Mouse (Mus musculus) kidney, embryonic 16.5 days (tissue): ENCODE results near the gene Zfr. TPM values are rescaled to one million over a fixed set of nuclear protein-coding genes. Genes with fewer than 3 reads are reported as not detected.

Experiments
- ATAC-seq: fragments of 200-750 bp; cut with Nextera tagmentation; 2 replicates; pipeline ENCODE4 v1.8.0; 2017; ENCODE audit warnings: moderate TSS enrichment; ENCODE audit not compliant: low FRiP score, low TSS enrichment
- H3K27ac ChIP-seq: fragments of 300-500 bp; sonication (generic); 2 replicates; pipeline ENCODE4 v1.5.1; 2014; ENCODE audit warnings: low read length
- H3K27me3 ChIP-seq: fragments of 300-500 bp; sonication (generic); 2 replicates; pipeline ENCODE4 v1.6.1; 2014; ENCODE audit warnings: low read length, control low read depth, mixed read lengths; ENCODE audit not compliant: insufficient read depth
- H3K36me3 ChIP-seq: fragments of 300-500 bp; sonication (generic); 2 replicates; pipeline ENCODE4 v1.6.1; 2014; ENCODE audit warnings: low read length, control low read depth, mixed read lengths; ENCODE audit not compliant: insufficient read depth
- H3K4me1 ChIP-seq: fragments of 300-500 bp; sonication (generic); 2 replicates; pipeline ENCODE4 v1.6.1; 2014; ENCODE audit warnings: low read length, control low read depth, mixed read lengths; ENCODE audit not compliant: insufficient read depth
- H3K4me2 ChIP-seq: fragments of 300-500 bp; sonication (generic); replicated peaks from 2 replicates; pipeline ENCODE4 v1.6.1; 2014; ENCODE audit warnings: low read depth, low read length
- H3K4me3 ChIP-seq: fragments of 300-500 bp; sonication (generic); 2 replicates; pipeline ENCODE4 v1.5.1; 2014; ENCODE audit warnings: mild to moderate bottlenecking, low read length
- H3K9ac ChIP-seq: fragments of 300-500 bp; sonication (generic); replicated peaks from 2 replicates; pipeline ENCODE4 v1.6.1; 2014; ENCODE audit warnings: low read length
- H3K9me3 ChIP-seq: fragments of 300-500 bp; sonication (generic); 2 replicates; pipeline ENCODE4 v1.6.1; 2016; ENCODE audit warnings: low read length, control low read depth
- WGBS: fragments of 180-500 bp; shearing (Covaris S2); extraction: QIAGEN DNeasy Blood & Tissue Kit; methylation state at CpG from one replicate; pipeline ENCODE4 v1.1.7; 2014; 5-methylcytosine and 5-hydroxymethylcytosine counted together
- polyA plus RNA-seq: library from polyadenylated mRNA; unstranded; fragments of >200 nt; fragmentation: Nextera tagmentation; extraction: Ambion mirVana; gene quantifications from 2 replicates; pipeline ENCODE4 v1.2.1, GENCODE M21; 2015

Gene Zfr
- polyA plus RNA-seq, 1 experiment from 2014 or later: 101 TPM

GRCm38 (mm10) chr15:12088091-12088490 is 29.5 kb upstream of the Zfr start:
- 94% methylated on average over 10 of the region's 10 CpGs for WGBS
- Histone ChIP-seq H3K36me3 (no peaks in the 10 kb centered on the region), H3K9me3 (no peaks in the 10 kb centered on the region), H3K4me3 (no peak overlapping the region), H3K27me3 (no peaks in the 10 kb centered on the region), H3K4me2 (no peak overlapping the region), H3K9ac (no peak overlapping the region), H3K4me1 (no peaks in the 10 kb centered on the region), H3K27ac (no peak overlapping the region)
- ATAC-seq: no peak

DNA sequence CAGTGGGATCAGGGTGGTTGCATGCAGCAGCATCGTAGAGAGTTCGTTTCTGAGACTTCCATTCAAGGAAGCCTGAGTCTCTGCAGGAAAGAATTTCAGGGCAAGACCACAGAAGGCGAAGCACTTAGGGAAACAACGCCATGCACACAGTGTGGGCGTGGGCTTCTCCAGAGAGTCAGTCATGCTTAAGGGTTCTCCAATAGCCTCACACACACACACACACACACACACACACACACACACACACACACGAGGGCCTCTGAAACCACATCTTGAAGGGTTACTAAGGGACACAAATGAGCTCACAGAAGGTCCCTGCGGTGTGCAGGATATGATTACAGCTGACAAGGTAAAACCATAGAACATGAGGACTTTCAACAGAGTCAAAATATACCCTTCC is 27.5 kb upstream of the Zfr start:
- H3K4me1 ChIP-seq: no peaks in the 10 kb centered on the region
- no peak for ATAC-seq
- no peak overlapping the region for H3K4me3 ChIP-seq
- no peak overlapping the region for H3K27ac ChIP-seq
- WGBS: 63% methylated on average over 7 of the region's 7 CpGs
- no peak overlapping the region for H3K9ac ChIP-seq
- no peak overlapping the region for H3K4me2 ChIP-seq
- H3K27me3 ChIP-seq: no peaks in the 10 kb centered on the region
- no peaks in the 10 kb centered on the region for H3K36me3 ChIP-seq
- no peaks in the 10 kb centered on the region for H3K9me3 ChIP-seq

DNA sequence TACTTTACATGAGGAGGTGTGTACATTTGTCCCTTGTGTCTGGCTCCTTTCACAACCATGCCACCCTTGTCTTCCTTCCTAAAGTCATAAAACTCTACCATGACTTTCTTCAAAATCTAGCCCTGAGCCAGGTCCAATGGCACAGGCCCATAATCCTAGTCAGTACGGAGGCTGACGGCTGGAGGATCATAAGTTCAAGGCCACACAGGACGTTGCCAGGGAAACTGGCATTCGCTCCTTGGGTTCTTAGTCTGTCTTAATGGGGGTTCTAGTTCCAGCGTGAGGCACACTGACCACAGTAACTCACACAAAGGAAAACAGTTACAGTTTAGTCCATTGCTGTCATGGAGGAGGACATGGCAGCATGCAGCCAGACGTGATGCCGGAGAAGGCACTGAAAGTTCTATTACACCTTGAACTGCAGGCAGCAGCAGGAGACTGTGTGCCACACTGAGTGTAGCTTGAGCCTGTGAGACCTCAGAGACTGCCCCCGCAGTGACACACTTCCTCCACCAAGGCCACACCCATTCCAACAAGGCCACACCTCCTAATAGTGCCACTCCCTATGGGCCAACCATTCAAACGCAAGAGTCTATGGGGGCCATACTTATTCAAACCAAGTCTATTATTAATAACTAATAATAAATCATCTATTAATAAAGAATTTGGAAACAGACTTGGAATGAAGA is 26.5 kb upstream of the Zfr start:
- Histone ChIP-seq H3K4me3 (no peak overlapping the region), H3K4me2 (no peak overlapping the region), H3K4me1 (no peaks in the 10 kb centered on the region), H3K27me3 (no peaks in the 10 kb centered on the region), H3K27ac (no peak overlapping the region), H3K36me3 (no peaks in the 10 kb centered on the region), H3K9me3 (no peaks in the 10 kb centered on the region), H3K9ac (no peak overlapping the region)
- ATAC-seq: no peak
- 87% methylated on average over 9 of the region's 9 CpGs for WGBS

DNA sequence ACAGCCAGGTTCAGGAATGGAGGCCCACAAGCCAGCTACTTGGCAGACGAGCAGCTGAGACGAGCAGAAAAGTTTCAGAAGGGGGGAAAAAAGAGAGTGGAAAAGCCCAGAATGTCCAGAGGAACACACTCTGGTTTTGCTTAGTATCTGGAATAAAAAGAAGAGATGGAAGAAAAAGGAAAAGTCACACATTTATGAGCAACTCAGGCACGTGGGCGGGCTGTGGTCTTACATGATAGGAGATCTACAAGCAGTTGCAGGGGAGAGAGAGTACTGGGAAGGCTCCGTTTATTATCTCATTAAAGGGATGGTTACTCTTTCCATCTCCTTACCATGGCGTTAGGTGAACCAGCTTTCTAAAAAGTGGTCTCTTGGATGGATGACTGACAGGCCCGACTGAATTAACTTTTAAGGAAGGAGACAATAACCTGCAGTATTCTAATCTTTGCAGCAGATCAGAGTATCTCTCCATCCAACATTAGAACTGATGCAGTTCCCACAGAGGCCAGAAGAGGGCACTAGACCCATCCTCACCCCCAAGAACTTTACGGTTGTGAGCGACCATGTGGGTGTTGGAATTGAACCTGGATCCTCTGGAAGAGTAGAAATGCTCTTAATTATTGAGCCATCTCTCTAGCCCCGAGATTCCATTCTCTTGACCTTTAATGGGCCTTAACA is 25.7 kb upstream of the Zfr start:
- 67% methylated on average over 10 of the region's 10 CpGs for WGBS
- no peak overlapping the region for H3K27ac ChIP-seq
- no peak for ATAC-seq

DNA sequence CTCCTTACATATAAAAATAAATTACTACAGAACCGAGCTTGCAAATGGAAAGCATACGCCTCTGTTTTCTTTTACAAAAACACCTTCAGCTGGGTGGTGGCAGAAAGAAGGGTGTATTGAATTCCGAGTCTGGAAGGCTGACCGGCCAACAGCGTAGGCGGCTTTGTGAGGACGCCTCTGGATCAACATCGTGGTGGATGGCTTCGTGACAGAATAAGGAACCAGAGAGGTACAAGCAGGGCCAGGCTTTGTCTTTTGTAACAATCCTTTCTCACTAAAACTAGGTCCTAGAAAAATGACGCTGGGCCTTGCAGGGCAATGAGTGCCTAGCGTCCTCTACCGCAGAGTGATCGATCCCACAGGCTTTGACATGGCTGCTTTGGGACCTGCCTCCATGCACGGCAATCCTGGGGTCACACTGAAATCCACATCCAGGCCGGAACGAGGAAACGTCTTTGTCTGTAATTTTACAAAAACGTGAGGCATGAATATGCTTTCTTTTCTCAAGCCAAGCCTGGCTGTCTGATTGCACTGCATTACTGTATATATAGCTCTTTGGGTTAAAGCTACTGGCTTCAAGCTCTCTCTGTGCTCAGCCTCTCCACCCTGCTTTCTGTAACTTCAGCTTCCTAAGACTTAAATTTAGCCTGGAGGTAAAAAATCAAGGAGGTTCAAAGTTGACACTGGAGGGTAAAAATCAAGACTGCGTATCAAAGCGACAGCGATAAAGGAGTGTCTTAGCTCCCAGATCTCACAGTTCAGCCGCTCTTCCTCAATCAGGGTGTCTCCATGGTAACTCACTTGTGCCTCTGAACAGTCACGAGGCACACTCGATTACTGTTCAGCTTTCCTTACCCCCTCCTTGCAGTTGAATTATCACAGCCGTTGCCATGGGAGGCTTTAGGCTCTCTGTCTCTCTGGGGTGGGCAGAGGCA is 24.3 kb upstream of the Zfr start:
- Histone ChIP-seq H3K9ac (no peak overlapping the region), H3K4me2 (no peak overlapping the region), H3K36me3 (no peaks in the 10 kb centered on the region), H3K4me3 (no peak overlapping the region), H3K9me3 (peaks cover 6% of the 10 kb centered on the region), H3K27ac (no peak overlapping the region), H3K27me3 (no peaks in the 10 kb centered on the region), H3K4me1 (no peaks in the 10 kb centered on the region)
- no peak for ATAC-seq
- 73% methylated on average over 25 of the region's 25 CpGs for WGBS

More for the DNA sequence above, 25.7 kb upstream of the Zfr start:
- H3K4me1 ChIP-seq: no peaks in the 10 kb centered on the region
- no peak overlapping the region for H3K4me2 ChIP-seq
- no peaks in the 10 kb centered on the region for H3K9me3 ChIP-seq
- H3K27me3 ChIP-seq: no peaks in the 10 kb centered on the region
- H3K36me3 ChIP-seq: no peaks in the 10 kb centered on the region
- no peak overlapping the region for H3K4me3 ChIP-seq
- no peak overlapping the region for H3K9ac ChIP-seq

DNA sequence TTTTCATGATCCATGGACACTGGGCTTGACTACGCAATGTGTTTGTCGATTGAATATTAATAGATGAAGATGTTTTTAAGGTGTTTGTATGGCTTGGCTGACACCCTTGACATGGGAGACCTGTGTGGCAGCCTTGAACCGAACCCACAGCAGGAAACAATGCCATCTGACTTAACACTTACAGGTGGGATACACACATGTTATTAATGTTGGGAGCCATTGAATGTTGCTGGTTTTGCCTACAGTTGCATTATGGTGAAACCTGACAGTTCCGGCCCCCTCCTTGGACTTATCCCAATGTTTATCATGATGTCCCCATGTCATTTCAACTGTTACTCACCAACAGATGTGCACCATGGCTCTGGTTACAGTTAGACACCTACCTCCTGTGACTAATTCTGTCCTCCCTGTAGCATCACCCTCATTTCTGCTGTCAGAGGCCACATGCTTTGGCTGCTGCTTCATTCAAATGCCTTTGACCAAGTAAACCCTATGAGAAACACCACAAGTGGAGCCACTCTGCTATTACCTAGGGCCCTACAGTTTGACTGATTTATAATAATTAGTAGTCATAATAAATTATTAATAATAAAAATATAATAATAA is 23.6 kb upstream of the Zfr start:
- H3K36me3 ChIP-seq: no peaks in the 10 kb centered on the region
- peaks cover 6% of the 10 kb centered on the region for H3K9me3 ChIP-seq
- 93% methylated on average over 4 of the region's 4 CpGs for WGBS
- no peaks in the 10 kb centered on the region for H3K27me3 ChIP-seq
- no peak overlapping the region for H3K27ac ChIP-seq
- no peaks in the 10 kb centered on the region for H3K4me1 ChIP-seq
- H3K4me2 ChIP-seq: no peak overlapping the region
- no peak for ATAC-seq
- H3K9ac ChIP-seq: no peak overlapping the region
- H3K4me3 ChIP-seq: no peak overlapping the region

- Histone ChIP-seq H3K9me3 (peaks cover 6% of the 10 kb centered on the region), H3K36me3 (no peaks in the 10 kb centered on the region), H3K4me1 (no peaks in the 10 kb centered on the region), H3K4me3 (no peak overlapping the region), H3K27me3 (no peaks in the 10 kb centered on the region), H3K9ac (no peak overlapping the region), H3K27ac (no peak overlapping the region), H3K4me2 (no peak overlapping the region)
- no peak for ATAC-seq
- 82% methylated on average over 4 of the region's 4 CpGs for WGBS
These were observed 21.2 kb upstream of the Zfr start for GRCm38 (mm10) chr15:12096447-12096846.

- no peaks in the 10 kb centered on the region for H3K36me3 ChIP-seq
- no peaks in the 10 kb centered on the region for H3K27me3 ChIP-seq
- no peaks in the 10 kb centered on the region for H3K4me1 ChIP-seq
- no peak for ATAC-seq
- H3K9ac ChIP-seq: no peak overlapping the region
- no peak overlapping the region for H3K4me3 ChIP-seq
- H3K9me3 ChIP-seq: peaks cover 6% of the 10 kb centered on the region
- no peak overlapping the region for H3K4me2 ChIP-seq
- 94% methylated on average over 5 of the region's 5 CpGs for WGBS
- H3K27ac ChIP-seq: no peak overlapping the region
These were observed 20.3 kb upstream of the Zfr start for GRCm38 (mm10) chr15:12097344-12097743.

- WGBS: 70% methylated on average over 5 of the region's 5 CpGs
- no peaks in the 10 kb centered on the region for H3K36me3 ChIP-seq
- no peak overlapping the region for H3K4me2 ChIP-seq
- H3K4me1 ChIP-seq: no peaks in the 10 kb centered on the region
- no peak overlapping the region for H3K9ac ChIP-seq
- H3K27me3 ChIP-seq: no peaks in the 10 kb centered on the region
- peaks cover 6% of the 10 kb centered on the region for H3K9me3 ChIP-seq
- H3K4me3 ChIP-seq: no peak overlapping the region
- no peak overlapping the region for H3K27ac ChIP-seq
- no peak for ATAC-seq
These were observed 16.7 kb upstream of the Zfr start for GRCm38 (mm10) chr15:12100912-12101311.
